In the genomic region with DNA sequence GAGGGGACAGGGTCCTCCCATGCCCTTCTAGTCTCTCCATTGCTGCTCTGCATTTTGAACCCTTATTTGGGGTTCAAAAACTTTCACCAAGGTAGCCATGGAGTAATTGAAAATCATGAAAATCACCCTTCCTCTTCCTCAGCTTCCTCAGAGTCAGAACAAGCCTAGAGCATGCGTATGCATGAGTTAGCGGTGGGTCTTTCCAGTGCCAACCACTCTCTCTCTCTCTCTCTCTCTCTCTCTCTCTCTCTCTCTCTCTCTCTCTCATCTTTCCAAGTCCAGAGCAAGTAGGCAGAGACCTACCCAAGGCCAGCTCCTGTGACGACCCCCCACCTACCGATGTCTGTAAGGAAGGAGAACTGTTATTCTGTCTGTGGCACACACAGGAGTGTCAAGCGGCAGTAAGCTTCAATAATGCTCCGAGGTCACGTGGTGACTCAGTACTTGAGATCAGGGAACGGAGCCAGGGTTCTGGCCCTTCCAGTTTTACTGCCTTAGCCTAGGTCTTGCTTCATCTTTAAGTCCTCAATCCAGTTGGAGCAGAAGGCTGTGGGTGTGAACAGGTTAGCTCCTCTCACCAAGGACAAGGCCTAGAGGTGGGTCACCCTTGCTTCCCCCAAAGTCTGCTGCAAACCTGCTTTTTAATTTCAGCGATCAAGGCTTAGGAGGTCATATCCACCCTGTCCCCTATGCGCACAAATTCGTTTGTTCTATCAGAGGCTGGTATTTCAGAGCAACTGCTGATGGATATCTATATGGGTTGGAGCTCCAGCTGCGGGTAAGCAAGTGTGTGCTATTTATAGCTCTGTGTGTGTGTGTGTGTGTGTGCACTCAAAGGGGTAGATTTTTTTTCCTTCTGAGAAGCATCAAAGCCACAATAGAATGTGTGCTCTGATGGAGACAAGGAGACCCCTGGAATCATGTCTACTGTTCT, we compare ENCODE assay signal across 8 mouse cellular contexts. TPM values are rescaled to one million over a fixed set of nuclear protein-coding genes. Genes with fewer than 3 reads are reported as not detected.
DNase-seq lines count a peak whose midpoint lies in the region; ATAC-seq and TF ChIP-seq lines count a peak whose summit lies in the region.

No protein-coding gene starts in this region.

- no peak overlapping the region for H3ac ChIP-seq in myocyte (ENCODE audit: control insufficient read depth, insufficient read length)

- no peaks in the 10 kb centered on the region for H3K36me3 ChIP-seq in forebrain, embryonic 10.5 days (replicated peaks)
- H3K36me3 ChIP-seq in forebrain, embryonic 13.5 days (ENCODE audit: poor library complexity, severe bottlenecking) = no peaks in the 10 kb centered on the region
- no peaks in the 10 kb centered on the region for H3K36me3 ChIP-seq in embryonic facial prominence, embryonic 15.5 days
- H3K36me3 ChIP-seq in kidney, embryonic 15.5 days = no peaks in the 10 kb centered on the region
- no peaks in the 10 kb centered on the region for H3K36me3 ChIP-seq in myocyte (ENCODE audit: control insufficient read depth, insufficient read depth)

- H3K27ac ChIP-seq in forebrain, embryonic 10.5 days = peak overlapping the region; percentile 37; the same call in 1 of the 2 replicates
- no peak overlapping the region for H3K27ac ChIP-seq in forebrain, embryonic 13.5 days
- peak overlapping the region; percentile 66 for H3K27ac ChIP-seq in embryonic facial prominence, embryonic 15.5 days (replicated peaks)
- H3K27ac ChIP-seq in kidney, embryonic 15.5 days = peak overlapping the region; percentile 79

- 89% methylated on average over 12 of the region's 12 CpGs for WGBS in forebrain, embryonic 10.5 days
- 85% methylated on average over 12 of the region's 12 CpGs for WGBS in forebrain, embryonic 13.5 days
- 59% methylated on average over 12 of the region's 12 CpGs for WGBS in embryonic facial prominence, embryonic 15.5 days
- WGBS in kidney, embryonic 15.5 days = 65% methylated on average over 12 of the region's 12 CpGs

- no peak overlapping the region for H3K9ac ChIP-seq in forebrain, embryonic 13.5 days
- H3K9ac ChIP-seq in embryonic facial prominence, embryonic 15.5 days = no peak overlapping the region
- no peak overlapping the region for H3K9ac ChIP-seq in kidney, embryonic 15.5 days

- no peaks in the 10 kb centered on the region for H3K79me2 ChIP-seq in myocyte (ENCODE audit: control insufficient read depth, insufficient read depth)

- H3K9me3 ChIP-seq in forebrain, embryonic 10.5 days = no peaks in the 10 kb centered on the region
- H3K9me3 ChIP-seq in forebrain, embryonic 13.5 days (replicated peaks) = no peaks in the 10 kb centered on the region
- no peaks in the 10 kb centered on the region for H3K9me3 ChIP-seq in embryonic facial prominence, embryonic 15.5 days (replicated peaks)
- no peaks in the 10 kb centered on the region for H3K9me3 ChIP-seq in kidney, embryonic 15.5 days (replicated peaks)

- DNase-seq in forebrain, embryonic 10.5 days (ENCODE audit: extremely low spot score, low spot score) = no peak
- no peak for DNase-seq in left cerebral cortex, adult 18-20 months (ENCODE audit: low spot score in 2 of 2)
- no peak for DNase-seq in frontal cortex, postnatal 25 days (ENCODE audit: low spot score in 2 of 2)

- no peak for ATAC-seq in forebrain, embryonic 13.5 days
- ATAC-seq in embryonic facial prominence, embryonic 15.5 days (ENCODE audit: insufficient number of reproducible peaks, low FRiP score, low TSS enrichment, low read depth) = peak; percentile 43; the same call in 1 of the 2 replicates
- ATAC-seq in kidney, embryonic 15.5 days (replicated peaks; ENCODE audit: low FRiP score) = peak; percentile 52
- ATAC-seq in inflammation-experienced regulatory T-cells, adult 6 months = no peak

- no peaks in the 10 kb centered on the region for H3K27me3 ChIP-seq in forebrain, embryonic 10.5 days (ENCODE audit: poor library complexity, severe bottlenecking)
- no peaks in the 10 kb centered on the region for H3K27me3 ChIP-seq in forebrain, embryonic 13.5 days
- no peaks in the 10 kb centered on the region for H3K27me3 ChIP-seq in embryonic facial prominence, embryonic 15.5 days
- no peaks in the 10 kb centered on the region for H3K27me3 ChIP-seq in kidney, embryonic 15.5 days
- H3K27me3 ChIP-seq in myocyte (ENCODE audit: control insufficient read depth, insufficient read depth, insufficient read length) = no peaks in the 10 kb centered on the region

- H3K4me3 ChIP-seq in forebrain, embryonic 10.5 days = no peak overlapping the region
- no peak overlapping the region for H3K4me3 ChIP-seq in forebrain, embryonic 13.5 days
- H3K4me3 ChIP-seq in embryonic facial prominence, embryonic 15.5 days (replicated peaks) = no peak overlapping the region
- H3K4me3 ChIP-seq in kidney, embryonic 15.5 days (replicated peaks) = no peak overlapping the region
- no peak overlapping the region for H3K4me3 ChIP-seq in myocyte

- peaks cover 19% of the 10 kb centered on the region for H3K4me1 ChIP-seq in forebrain, embryonic 10.5 days
- peaks cover 6% of the 10 kb centered on the region; the same call in 1 of the 2 replicates for H3K4me1 ChIP-seq in forebrain, embryonic 13.5 days
- H3K4me1 ChIP-seq in embryonic facial prominence, embryonic 15.5 days = 0 out of 2 replicates have a peak, but pooled peaks cover 4% of the 10 kb centered on the region
- peaks cover 6% of the 10 kb centered on the region for H3K4me1 ChIP-seq in kidney, embryonic 15.5 days

- no peak overlapping the region for H3K4me2 ChIP-seq in forebrain, embryonic 13.5 days
- 0 out of 2 replicates have a peak overlapping the region, but pooled peaks have one; percentile 12 for H3K4me2 ChIP-seq in embryonic facial prominence, embryonic 15.5 days (replicated peaks)
- H3K4me2 ChIP-seq in kidney, embryonic 15.5 days = no peak overlapping the region
- H3K4me2 ChIP-seq in myocyte (ENCODE audit: low read depth) = peak overlapping the region; percentile 31

- no peak for TF ChIP-seq POLR2A in myocyte (IDR thresholded peaks at IDR 0.05; ENCODE audit: insufficient read length, low read depth)

TF ChIP-seq in myocyte, 11 proteins besides CTCF, POLR2A, EP300 and RAD21:
- TF ChIP-seq MYOD1 (IDR thresholded peaks at IDR 0.05; ENCODE audit: control insufficient read depth in 1 of 3, insufficient read length in 2 of 3, low read depth in 2 of 3) (peak in 2 of 3 experiments; percentile 25 to 39), TCF12 (IDR thresholded peaks at IDR 0.05; ENCODE audit: insufficient read depth, poor library complexity, severe bottlenecking) (peak; percentile 65), MYOG (IDR thresholded peaks at IDR 0.05; ENCODE audit: control insufficient read depth in 1 of 3, insufficient read depth in 1 of 3, insufficient read length in 2 of 3, low read depth in 2 of 3) (peak in 2 of 3 experiments; percentile 34 to 67), MAX (IDR thresholded peaks at IDR 0.05; ENCODE audit: low read depth) (no peak), USF1 (IDR thresholded peaks at IDR 0.05; ENCODE audit: low read depth) (peak; percentile 85), E2F4 (IDR thresholded peaks at IDR 0.05; ENCODE audit: insufficient read depth) (no peak), SRF (IDR thresholded peaks at IDR 0.05; ENCODE audit: control insufficient read depth, insufficient read length, low read depth) (no peak)

RNA-seq across cellular contexts. Expression of a gene that starts 17.4 kb away (rescaled TPM):
- 5.0 TPM in 2 replicates for polyA plus RNA-seq in forebrain, embryonic 10.5 days (2016; fragmentation: Nextera tagmentation; extraction: Ambion mirVana)
- 5.1 TPM in 2 replicates for polyA plus RNA-seq in forebrain, embryonic 13.5 days (2015; fragmentation: Nextera tagmentation; extraction: Ambion mirVana)
- 3.6 and 4.2 TPM in 2 replicates for polyA plus RNA-seq in embryonic facial prominence, embryonic 15.5 days (2015; fragmentation: Nextera tagmentation; extraction: Ambion mirVana)
- 3.0 and 4.6 TPM in 2 replicates for polyA plus RNA-seq in kidney, embryonic 15.5 days (2015; fragmentation: Nextera tagmentation; extraction: Ambion mirVana)
- polyA plus RNA-seq in myocyte (2012; fragmentation: generic; extraction: Trizol) = 11.8 TPM
- total RNA-seq in left cerebral cortex, adult 18-20 months (2021) = 100 to 1,000 TPM; 125 to 129 TPM
- 10 to 100 TPM in 2 of 3 experiments, 1 to 10 TPM in 1; 5.3 to 12.1 (median 11.6) TPM for polyA plus RNA-seq in inflammation-experienced regulatory T-cells, adult 6 months (2017; shearing (Covaris generic))

Comparison
In these comparisons a context has a peak if more than half of its experiments do, and no peak if none do; other contexts are left out.
1. ATAC-seq: peak in embryonic facial prominence, embryonic 15.5 days (single experiment) and kidney, embryonic 15.5 days (single experiment); none in forebrain, embryonic 13.5 days (single experiment) and inflammation-experienced regulatory T-cells, adult 6 months (single experiment).
2. H3K4me2 ChIP-seq: peak in embryonic facial prominence, embryonic 15.5 days (single experiment) and myocyte (single experiment); none in forebrain, embryonic 13.5 days (single experiment) and kidney, embryonic 15.5 days (single experiment).